Mouse (Mus musculus) brain, embryonic 14.5 days (tissue): ENCODE results near the gene Cib2. TPM values are rescaled to one million over a fixed set of nuclear protein-coding genes. Genes with fewer than 3 reads are reported as not detected.

Experiments used
- DNase-seq: peaks from one replicate; pipeline ENCODE4 v3.0.0-alpha.2; 2011; ENCODE audit warnings: low read depth
- CTCF ChIP-seq: fragments of 200-500 bp; IDR thresholded peaks from 2 replicates; pipeline ENCODE4 v1.5.1; 2012; ENCODE audit warnings: inconsistent platforms, mild to moderate bottlenecking, moderate library complexity, borderline replicate concordance; ENCODE audit not compliant: insufficient read depth, insufficient read length; ENCODE audit errors: extremely low read depth
- POLR2A ChIP-seq: fragments of 200-500 bp; IDR thresholded peaks from 2 replicates; pipeline ENCODE4 v1.6.1; 2012; ENCODE audit warnings: mild to moderate bottlenecking, inconsistent platforms, borderline replicate concordance; ENCODE audit not compliant: poor library complexity, insufficient read depth, insufficient read length, severe bottlenecking; ENCODE audit errors: extremely low read depth
- polyA plus RNA-seq: library from polyadenylated mRNA; depleted of rRNA; stranded (reverse); fragments of >200 nt; gene quantifications from 2 replicates; pipeline ENCODE4 v1.2.3, GENCODE M21; 2012

Cib2 gene
- polyA plus RNA-seq, 1 experiment: 28.2 TPM

DNA sequence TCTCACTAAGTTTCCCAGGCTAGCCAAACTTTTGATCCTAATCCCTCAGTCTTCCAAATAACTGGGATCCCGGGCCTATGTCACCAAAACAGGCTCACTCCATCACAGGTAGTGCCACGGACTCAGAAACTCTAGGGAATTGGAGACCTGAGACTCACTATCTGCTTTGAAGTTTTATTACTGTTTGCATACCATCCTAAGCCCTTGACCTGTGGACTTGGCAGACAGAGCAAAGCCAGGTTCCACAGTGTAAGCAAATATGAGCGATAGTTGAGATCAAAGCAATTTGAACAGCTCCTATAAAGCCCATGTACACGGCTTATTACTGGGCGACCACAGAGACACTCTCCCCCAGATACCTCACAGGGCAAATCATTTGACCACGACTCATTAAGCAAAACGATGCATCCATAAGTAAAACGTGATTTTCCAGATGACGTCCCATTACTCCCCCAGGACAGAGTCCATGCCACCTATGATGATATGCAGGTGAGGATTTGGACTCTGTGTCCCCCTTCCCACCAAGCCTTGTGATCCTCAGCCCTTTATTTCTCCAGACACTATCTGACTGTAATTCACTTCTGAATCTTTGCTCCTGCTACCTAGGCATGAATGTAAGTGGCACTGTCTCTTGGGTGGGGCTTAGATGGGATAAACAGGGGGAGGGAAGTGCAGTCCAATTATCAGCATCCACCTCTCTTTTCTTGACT, 11.3 kb upstream of the Cib2 start:
- TF ChIP-seq CTCF (no peak), POLR2A (no peak)

GRCm38 (mm10) chr9:54568732-54569131, 8.7 kb upstream of the Cib2 start:
- DNase-seq: peak; percentile 67
- TF ChIP-seq CTCF (no peak), POLR2A (no peak)

More for the DNA sequence above, 11.3 kb upstream of the Cib2 start:
- no peak for DNase-seq

DNA sequence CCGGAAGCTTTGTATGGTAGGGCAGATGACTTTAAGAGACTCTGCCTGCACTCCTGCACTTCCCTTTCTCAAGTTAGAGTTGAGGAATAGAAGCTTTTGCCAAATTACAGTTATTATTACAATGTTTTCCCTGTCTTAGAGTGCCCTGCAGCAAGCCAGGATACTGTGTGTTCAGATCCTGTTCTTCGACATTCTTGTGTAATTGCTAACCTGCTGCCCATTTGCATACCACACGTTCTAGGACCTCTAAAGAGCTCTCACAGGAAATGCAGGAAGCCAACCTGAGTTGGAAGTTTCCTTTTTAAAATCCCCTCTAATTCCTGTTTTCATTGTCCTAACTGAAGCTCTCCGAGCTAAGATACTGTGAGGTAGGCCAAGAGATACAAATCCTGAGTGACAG, 6.9 kb upstream of the Cib2 start:
- no peak for TF ChIP-seq POLR2A
- no peak for TF ChIP-seq CTCF
- no peak for DNase-seq

- no peak for TF ChIP-seq CTCF
- no peak for TF ChIP-seq POLR2A
- no peak for DNase-seq
Observed at GRCm38 (mm10) chr9:54560831-54561601, 998 bp upstream of the Cib2 start.

DNA sequence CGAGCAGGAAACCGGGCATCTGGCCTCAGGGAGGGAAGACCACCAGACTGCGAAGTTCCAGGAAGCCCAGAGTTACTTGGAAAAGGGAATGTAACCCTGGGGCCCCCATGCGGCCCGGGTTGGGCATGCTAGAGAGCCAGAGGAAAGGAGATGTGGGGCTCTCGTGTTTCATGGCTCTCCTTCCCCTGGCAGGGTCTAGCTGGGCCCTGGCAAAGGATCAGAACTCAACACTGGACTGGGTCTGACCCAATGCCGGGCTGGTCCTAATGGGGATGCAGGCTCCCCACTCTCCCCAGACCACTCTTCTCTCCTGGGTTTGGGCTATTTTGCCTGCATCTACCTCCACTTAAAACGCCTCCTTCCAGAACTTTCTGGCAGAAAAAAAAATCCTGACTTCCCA, 1.3 kb downstream of the Cib2 start:
- no peak for TF ChIP-seq CTCF
- no peak for TF ChIP-seq POLR2A
- no peak for DNase-seq

DNA sequence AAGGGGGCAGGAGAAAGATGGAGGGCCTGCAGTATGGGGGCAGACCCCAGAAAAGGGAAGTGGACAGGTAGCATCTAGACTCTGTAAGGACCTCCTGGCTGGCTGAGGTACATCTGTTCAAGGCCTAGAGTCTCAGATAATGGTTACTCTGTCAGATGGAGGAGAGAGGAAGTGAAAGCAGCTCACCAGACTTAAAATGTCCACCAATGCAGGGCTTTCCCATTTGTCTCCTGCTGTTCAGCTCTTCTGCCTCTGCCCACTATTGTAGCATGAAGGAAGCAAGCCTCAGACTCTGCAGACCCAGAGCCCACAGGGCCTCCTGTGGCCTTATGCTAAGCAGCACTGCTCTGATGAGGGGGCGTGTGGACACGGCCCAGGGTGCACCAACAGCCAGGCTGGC, 5.0 kb downstream of the Cib2 start:
- TF ChIP-seq POLR2A (no peak), CTCF (no peak)
- DNase-seq: no peak

DNA sequence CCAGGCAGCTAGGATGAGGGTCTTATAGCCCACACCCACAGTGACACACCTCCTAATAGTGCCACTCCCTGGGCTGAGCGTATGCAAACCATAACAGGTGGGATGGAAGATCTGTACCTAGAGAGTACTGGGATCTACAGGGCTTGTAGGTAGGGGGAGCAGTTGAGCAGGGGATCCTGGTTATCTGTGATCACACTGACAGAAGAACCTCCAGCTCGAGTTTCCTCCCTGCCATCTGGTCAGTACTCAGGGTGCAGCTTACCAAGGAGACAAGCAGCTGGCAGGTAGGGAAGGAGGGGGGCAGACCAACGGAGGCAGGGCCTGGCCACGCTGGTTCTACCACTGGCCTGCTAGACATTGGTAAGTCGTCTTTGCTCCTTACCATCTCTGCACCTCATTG, 7.6 kb downstream of the Cib2 start:
- no peak for TF ChIP-seq POLR2A
- TF ChIP-seq CTCF: peak; percentile 31; the same call in 1 of the 2 replicates
- peak; percentile 52 for DNase-seq

DNA sequence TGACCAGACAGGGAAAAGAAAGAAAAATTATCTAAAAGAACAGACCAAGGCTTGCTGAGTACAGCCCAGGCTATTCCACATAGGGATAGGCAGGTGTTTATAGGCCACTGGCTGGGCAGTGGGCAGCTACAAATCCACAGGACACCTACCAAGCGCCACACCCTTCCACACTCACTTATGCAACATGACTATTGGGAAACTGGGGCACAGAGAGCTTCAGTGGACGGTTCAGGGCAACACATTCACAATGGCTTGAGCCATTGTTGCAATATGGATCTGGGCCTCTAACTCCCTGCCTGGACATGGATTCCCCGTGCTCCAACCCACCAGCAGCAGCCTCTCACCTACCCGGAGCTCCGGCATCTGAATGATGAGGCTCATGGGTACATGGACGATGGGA, 10.6 kb downstream of the Cib2 start:
- no peak for DNase-seq
- TF ChIP-seq CTCF (no peak), POLR2A (no peak)

- TF ChIP-seq POLR2A: no peak
- peak; percentile 81 for TF ChIP-seq CTCF
- peak; percentile 63 for DNase-seq
Observed at GRCm38 (mm10) chr9:54547536-54547935, 12.5 kb downstream of the Cib2 start.

DNA sequence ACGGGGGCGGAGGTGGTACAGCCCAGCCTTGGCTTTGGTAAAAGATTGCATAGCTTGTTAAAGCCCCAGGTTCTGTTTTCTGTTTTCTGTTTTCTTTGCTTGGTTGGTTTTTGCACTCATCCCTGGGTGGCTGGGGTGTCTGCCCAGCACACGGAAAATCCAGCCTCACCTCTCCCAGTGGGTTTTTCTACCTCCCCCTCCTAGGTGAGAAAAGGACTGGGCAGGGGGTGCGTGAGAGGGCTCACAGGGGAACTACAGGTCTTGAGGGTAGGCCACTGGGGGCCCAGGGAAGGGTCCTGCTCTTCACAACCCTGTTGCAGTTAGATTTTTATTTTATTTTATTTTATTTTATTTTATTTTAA, 15.1 kb downstream of the Cib2 start:
- TF ChIP-seq CTCF: no peak
- no peak for TF ChIP-seq POLR2A
- no peak for DNase-seq

DNA sequence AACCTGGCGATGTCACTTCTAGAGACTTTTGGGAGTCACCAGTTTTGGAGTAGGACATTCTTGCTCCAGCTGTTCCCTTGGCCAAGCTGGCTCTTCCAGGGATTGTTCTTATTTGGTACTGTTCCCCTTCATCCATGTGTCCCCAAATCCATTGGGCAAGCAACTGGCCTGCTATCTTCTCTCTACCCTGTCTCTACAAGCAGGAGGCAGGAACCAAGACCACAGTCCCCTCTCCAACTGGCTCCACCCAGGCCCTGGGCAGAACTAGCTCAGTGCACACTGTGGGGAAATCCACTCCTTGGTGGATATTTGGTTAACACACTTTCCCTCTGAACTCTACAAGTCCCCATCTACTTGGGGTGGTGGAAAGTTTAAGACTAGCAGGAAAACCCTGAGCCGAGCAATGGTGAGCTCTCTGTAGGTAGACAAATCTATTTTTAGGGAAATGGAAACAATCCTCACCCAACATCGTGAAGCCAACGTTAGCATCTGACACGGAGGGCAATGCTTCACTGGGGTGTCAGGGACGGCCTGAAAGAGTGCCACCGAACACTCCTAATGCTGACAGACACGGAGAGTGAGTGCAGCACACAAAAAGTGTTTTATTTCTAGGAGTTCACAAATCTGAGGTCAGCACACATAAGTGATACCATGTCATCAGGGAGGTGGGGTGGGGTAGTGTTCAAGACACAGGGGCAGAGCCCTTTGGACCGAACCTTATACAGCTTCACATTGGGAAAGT, 15.6 kb downstream of the Cib2 start:
- no peak for DNase-seq
- TF ChIP-seq CTCF: no peak
- TF ChIP-seq POLR2A: no peak

DNA sequence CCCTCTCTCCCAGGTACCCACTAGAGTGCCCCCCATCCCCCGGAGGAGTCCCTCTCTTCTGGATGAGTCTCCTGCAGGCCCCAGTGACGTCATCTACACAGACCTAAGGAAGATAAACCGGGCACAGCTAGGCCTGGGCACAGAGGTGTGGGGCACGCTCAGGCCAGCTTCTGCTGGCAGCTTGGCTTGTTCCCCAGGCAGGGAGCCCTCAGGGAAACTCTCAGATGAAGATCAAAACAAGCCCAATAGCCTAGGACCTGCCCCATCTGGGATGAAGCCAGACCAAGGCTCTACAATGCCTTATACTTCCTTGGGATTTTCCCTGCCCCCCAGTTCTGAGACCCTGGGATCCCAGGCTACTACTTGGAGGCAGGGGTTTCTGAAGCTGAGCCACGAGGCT, 19.2 kb downstream of the Cib2 start:
- TF ChIP-seq CTCF (no peak), POLR2A (no peak)
- DNase-seq: peak; percentile 9

- DNase-seq: no peak
- no peak for TF ChIP-seq POLR2A
- no peak for TF ChIP-seq CTCF
Observed at GRCm38 (mm10) chr9:54538684-54539083, 21.3 kb downstream of the Cib2 start, which contains the start of gene Sh2d7. Gene Sh2d7 (plus strand): TSS chr9:54538984.
